Mouse (Mus musculus): Measurements from ENCODE around the gene Sbk3.
"Not testable (repeated sequence)": the region's sequence is repeated elsewhere in the genome, so short reads cannot be mapped to it uniquely, and the experiment has no call there.

Gene Sbk3

DNA sequence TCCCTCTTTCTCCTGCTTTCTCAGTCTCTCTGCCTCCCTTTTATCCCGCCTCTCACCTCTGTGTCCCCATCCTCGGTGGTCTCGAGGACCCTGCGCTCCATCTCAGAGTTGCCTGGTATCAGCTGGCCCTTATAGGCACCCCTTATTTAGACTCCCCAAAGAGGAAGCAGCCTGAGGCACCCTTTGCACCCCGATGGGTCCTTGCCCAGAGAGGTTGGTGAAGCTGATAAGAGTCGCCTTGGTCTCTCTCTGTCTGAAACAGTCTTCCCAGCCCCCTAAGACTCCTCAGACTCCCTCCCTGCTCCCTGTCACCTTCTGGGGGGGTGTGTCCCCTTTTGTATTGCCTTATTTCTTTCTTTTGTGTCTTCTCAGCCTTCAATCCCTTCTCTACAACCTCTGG lies at the start of gene Sbk3:
Gene Sbk3, minus strand, starts transcription at position 101 of the 400 bp plus-strand sequence.
- DNase-seq (ENCODE audit: low read depth, low spot score) = no peak

DNA sequence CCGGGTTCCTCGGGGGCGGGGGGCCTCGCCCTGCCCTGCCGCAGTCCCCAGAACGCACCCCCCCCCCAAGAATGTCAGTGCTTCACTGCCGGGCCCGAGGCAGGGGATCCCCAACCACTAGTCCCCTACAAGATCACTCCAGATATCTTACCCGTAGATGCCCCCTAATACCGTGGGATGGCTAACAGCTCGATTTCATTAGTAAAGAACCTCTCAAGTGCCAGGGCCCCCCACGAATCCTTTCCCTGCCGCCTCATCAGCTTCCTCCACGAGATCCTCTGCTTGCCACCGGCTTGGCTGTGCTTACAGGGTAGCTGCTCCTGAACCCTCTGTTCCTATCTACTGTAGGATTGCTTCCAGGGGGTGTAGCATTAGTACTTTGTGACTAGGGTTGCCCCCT lies 49.7 kb upstream of the Sbk3 start:
- no peak for DNase-seq (ENCODE audit: low read depth, low spot score)

DNA sequence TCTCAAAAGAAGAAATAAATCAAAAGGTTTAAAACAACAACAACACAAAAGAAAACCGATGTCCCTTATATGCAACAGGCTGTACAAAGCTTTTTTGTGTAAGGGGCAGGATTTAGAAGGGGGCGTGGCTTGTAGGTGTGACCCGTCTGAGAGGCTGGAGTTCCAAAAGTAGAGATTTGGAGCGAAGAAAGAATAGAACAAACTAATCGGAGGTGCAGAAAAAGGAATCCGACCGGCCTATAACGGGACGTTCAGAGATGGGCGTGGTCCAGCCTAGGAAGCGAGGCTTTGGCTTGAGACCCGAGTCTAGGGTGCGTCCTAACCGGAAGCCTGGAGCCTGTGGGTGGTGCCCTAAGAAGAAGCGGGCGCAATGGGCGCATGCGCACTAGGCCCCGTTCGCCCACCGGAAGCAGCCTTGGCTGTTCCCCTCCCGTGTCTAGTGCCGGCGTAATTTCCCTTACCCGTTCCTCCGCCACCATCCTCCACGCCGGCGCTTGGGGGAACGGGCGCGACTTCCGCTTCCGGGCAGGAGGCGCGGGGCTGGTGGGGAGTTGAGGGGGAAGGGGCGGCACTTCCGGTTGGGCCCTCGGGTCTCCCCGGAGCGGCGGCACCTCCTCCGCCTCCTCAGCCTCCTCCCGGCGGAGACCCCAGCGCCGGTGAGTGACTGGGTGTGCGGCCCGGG lies 49.2 kb upstream of the Sbk3 start, which contains the start of the genes Zfp865 and Ccdc106:
Gene Zfp865, plus strand, starts transcription at position 377 of the 682 bp plus-strand sequence.
Gene Ccdc106, plus strand, starts transcription at position 554 of the 682 bp plus-strand sequence.
- peak; percentile 99 for DNase-seq (ENCODE audit: low read depth, low spot score)

DNA sequence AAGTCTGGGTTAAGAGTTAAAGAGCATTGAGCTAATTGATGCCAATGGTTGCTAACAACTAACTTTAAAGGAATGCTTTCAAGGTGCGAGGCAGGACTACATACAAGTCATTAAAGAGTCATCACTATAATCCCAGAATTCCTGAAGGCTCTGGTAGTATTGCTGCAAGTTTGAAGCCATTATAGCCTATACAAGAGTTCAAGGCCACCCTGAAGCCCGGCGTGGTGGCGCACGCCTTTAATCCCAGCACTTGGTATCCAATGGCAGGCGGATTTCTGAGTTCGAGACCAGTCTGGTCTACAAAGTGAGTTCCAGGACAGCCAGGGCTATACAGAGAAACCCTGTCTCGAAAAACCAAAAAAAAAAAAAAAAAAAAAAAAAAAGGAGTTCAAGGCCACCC lies 48.6 kb upstream of the Sbk3 start:
- not testable (repeated sequence) for DNase-seq (ENCODE audit: low read depth, low spot score)

DNA sequence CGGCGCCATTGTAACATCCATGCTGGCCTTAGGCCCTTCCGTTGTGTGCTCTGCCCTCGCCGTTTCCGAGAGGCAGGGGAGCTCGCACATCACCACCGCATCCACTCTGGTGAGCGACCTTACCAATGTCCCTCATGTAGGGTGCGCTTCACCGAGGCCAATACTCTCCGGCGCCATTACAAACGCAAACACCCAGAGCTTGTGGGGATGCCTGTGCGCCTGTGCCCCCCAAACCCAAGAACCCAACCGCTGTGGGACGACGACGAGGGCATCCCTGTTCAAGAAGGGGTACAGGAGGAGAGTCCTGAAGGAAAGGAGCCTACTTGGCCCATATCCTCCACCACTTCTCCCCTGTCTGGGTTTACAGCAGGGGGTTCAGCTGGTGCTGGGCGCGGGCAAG lies 47.0 kb upstream of the Sbk3 start:
- no peak for DNase-seq (ENCODE audit: low read depth, low spot score)

DNA sequence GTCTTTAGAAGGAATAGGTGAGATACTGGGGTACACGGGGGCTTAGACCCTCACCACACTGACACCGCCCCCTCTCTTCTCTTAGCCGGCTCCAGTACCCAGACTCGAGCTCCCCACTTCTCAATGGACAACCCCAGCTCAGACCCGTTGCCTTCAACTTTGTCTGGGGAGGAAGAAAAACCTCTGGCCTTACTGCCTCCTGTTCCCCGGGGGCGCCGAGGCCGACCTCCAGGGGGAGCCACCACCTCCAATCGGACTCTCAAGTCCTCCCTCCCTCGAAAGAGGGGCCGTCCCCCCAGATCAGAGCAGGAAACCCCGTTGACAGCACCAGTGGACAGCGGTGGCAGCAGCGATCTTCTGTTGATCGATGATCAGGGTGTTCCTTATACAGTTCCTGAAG lies 46.4 kb upstream of the Sbk3 start:
- no peak for DNase-seq (ENCODE audit: low read depth, low spot score)

DNA sequence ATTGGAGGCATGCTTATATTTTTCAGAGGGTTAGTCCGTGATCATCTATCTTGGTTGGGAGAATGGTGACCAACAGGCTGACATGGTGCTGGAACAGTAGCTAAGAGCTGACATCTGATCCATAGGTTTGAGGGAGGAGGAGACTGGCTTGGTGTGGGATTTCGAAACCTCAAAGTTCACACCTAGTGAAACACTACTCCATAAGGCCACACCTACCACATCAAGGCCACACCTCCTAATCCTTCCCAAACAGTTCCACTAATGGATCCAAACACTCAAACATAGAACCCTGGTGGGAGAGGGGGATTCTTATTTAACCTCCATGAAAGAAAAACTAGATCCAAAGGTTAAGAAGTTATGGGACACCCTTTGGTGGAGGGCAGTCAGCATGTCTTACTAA lies 46.0 kb upstream of the Sbk3 start:
- no peak for DNase-seq (ENCODE audit: low read depth, low spot score)

DNA sequence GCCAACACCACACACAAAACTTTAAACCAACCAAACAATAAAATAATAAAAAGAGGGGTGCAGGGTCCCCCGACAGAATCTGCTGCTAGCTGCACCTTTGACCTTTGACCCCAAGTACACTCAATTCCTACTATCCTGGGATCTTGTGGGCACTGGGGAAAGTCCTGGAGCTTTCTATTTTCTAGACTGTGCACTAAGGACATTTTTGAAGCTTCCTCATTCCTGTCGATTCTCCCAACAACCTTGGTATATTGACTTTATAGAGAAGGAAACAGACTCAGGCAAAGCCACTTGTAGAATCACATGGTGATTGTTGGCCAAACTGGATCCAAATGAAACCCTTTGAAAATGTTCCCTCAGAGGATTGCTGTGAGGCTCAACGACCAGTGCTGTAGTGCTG lies 45.1 kb upstream of the Sbk3 start:
- DNase-seq (ENCODE audit: low read depth, low spot score) = no peak

DNA sequence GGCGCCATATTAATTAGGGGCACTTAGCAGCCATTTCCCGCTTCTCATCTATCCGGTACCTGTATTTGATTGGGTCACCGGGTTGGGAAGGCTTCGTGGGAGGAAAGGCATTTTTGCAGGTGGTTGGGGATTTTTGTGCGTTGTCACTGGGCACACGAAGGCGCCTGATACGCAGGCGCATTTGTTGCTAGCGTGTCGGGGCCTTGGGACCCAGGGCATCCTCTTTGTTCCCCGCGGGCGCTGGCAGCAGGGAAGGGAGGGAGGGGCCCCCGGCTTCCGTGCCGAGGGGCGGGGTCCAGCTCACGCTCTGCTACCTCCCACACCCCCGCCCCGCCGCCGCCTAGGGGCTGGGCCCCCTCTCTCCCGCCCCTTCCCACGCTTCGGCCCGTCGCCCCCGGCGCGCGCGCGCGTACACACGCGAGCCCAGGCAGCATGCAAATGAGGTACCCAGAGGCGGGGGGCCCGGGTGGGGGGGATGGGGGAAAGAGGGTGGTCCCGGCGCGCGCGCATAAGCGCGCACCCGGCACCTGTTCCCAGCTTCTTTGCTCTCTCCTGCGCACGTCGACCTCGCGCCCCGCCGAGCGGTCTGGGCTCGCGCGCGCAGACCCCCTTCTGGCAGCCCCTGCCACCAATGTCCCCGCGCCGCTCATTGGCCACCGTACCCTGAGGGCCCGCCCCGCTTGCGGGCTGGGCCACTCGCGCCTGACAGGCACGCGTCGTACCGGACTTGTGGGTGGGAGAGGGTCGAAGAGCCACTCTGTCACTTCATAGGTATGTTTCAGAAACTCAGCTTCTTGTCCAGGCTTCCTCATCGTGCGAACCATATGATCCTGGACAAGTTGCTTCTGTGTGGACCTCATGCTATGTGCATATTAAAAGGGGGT lies 44.4 kb upstream of the Sbk3 start, which contains the start of gene Gm44973:
Gene Gm44973, plus strand, starts transcription at position 379 of the 884 bp plus-strand sequence.
- DNase-seq (ENCODE audit: low read depth, low spot score) = peak; percentile 94

DNA sequence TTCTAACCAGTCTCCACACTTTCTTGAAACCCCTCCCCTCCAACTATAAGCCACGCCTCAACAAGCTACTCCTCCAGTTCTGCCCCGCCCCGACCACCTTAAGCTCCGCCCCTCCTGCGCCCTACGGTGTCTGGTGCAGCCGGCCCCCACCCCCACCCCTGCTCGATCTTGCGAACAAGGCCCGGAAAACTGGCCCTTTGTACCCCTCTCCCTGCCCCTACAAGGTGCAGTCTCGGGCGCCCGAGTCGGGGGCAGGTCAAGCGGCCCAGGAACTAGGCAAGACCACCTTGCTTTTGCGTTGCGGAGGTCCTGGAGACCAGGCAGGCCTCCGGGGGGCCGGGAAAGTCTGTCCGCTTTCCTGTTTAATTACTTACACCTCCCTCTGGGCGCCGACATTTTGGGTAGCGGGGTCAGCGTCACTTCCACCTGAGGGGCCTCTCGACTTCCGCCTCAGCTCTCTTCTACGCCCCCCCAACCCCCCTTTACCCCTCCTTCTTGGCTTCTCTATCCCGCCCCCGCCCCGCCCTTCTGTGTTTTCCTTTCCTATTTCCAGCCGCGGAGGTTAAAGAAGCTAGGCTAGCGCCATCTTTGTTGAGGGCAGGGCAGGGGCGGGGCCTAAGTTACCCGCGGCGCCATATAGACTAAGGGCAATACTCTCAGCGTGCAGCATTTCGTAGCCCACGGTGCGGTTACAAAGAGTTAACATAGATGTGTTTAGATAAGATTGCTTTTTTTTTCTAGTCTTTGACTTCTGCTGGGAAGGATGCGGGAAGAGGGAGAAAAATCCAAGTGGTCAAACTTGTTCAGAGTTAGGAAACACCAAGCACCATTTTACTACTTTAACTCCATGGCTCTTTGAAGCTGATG lies 43.5 kb upstream of the Sbk3 start, which contains the start of the genes Zfp524 and Fiz1:
Gene Zfp524, plus strand, starts transcription at position 165 of the 867 bp plus-strand sequence.
Gene Fiz1, minus strand, starts transcription at position 447 of the 867 bp plus-strand sequence.
- DNase-seq (ENCODE audit: low read depth, low spot score) = peak; percentile 98

DNA sequence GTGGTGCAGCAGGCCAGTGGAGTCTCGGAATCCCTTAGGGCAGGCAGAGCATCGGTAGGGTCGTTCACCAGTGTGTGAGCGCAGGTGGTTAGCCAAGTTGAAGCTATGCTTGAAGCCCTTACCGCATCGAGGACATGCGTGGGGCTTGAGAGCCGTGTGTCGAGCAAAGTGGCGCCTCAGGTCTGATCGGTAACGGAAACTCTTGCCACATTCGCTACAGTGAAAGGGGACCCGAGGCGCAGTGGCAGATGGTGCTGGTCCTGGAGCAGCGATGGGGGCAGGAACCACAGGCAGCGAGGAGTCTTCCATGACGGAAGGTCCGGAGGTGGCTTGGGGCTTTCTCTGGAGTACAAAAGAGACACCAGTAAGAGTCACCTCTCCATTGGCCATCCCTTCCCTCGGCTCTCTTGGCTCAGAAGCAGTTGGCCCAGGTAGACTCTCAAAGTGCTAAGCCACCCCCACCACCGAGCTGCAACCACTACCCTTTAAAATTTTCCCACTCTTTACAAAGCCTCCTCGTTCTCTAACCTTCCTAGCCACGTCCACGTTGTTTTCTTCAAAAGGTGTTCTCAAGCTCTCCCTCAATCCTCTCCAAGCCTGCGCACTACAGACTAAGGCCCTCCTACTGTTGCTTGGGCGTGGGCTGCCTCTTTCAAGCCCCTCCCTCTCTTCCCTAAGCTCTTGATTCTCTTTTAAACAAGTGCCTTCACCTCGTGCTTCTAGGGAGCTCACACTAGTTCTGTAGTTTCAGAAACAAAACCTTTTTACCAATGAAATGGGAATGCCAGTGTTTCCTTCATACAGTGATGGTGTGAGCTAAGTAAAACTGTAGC lies 41.9 kb upstream of the Sbk3 start:
- no peak for DNase-seq (ENCODE audit: low read depth, low spot score)

DNA sequence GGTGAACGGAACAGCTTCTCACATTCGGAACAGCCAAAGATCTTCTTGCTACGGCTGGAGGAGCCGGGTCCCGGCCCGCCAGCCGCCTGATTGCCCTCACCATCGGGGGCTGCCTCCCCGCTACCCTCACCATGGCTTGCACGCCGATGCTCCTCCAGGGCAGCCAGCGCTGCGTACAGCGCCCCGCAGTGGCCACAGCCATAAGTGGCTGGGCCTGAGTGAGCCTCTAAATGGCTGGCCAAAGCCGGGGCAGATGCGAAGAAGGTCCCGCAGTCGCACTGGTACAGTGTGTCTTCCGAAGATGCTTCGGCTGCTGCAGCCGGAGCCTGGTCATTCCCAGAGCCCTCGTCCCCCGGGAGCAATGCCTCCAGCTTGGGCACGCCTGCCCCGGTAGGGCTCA lies 37.3 kb upstream of the Sbk3 start:
- no peak for DNase-seq (ENCODE audit: low read depth, low spot score)

DNA sequence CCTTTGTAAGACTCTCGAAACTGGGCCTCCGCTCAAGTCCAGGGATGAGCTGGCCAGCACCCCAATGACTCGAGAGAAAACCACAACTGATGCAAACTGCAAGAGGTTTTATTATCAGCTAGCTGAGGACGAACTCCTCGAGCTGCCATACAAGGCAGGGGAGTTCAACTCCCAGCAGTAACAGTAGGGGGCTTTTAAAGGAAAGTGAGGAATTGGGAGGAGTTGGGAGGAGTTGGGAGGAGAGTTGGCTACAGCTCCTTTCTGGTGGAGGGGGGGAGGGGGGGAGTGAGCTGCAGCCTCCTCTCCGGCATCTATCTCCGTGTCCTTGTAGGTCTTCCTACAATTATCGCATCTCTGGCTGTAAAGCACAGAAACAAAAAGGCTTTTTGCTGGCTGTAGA lies 31.9 kb upstream of the Sbk3 start:
- DNase-seq (ENCODE audit: low read depth, low spot score) = not testable (repeated sequence)

DNA sequence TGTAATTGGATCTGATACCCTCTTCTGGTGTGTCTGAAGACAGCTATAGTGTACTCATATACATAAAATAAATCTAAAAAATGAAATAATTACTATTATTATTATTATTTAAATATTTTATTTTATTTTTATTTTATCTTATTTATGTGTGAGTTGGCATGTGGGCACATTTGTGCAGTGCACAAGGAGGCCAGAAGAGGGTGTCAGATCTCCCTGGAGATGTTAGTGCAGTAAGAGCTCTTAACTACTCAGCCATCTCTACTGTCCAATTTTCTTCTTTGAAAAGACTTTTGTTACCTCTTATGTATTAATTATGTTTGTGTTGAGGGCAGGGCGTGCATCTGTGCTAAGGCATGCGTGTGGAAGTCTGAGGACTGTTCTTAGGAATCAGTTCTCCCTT lies 28.9 kb upstream of the Sbk3 start:
- no peak for DNase-seq (ENCODE audit: low read depth, low spot score)

DNA sequence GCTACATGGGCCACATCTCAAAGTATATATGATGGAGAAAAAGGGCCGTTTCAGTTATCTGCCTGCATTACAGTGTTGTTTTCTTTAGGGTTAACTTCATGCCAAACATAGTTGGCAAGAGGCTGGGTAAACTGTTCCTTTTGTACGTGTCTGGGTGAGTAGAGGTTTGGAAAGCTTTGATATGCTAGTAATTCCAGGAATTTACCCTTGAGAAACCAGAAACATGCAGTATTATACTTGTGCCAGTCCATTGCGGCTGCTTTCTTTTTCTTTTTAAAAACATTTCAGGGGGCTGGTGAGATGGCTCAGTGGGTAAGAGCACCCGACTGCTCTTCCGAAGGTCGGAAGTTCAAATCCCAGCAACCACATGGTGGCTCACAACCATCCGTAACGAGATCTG lies 26.0 kb upstream of the Sbk3 start:
- DNase-seq (ENCODE audit: low read depth, low spot score) = no peak

DNA sequence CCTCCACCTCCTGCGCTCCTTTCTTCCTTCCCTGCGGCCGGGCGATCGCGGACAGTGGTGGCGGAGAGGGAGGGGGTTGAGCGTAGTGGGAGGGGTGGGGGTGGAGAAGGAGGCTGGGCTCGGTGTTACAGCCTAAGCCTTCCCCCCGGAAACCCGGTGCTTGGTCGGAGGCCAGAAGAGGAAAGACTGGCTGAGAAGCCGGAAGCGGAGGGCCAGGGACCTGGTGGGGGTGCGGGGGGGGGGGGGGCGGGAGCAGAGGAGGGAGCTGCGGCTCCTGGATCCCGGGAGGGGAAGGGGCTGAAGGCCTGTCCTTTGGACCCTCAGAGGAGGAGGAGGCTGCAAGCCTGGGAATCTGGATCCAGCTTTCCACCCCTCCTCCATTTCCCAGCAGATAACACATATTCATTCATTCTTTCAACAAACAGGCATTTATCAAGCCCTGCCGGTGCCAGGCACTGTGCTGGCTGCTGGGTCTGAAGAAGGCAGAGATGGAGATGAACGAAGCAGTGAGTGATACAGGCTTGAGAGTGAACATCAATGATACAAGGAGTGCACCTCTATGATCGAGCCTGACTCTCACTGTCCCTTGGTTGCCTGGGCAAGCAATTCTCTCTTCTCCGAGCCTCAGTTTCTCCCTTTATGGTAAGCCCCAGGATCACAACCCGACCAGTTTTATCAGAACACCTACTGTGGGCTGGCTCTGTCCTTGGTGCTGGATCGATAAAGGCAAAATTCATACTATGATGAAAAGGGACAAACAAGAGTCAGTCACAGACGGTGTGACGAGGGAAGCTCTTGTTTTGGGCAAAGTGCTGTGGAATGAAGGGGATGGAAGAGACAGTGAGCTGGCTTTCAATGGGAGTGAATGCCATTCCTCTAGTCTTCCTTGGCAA lies 25.3 kb upstream of the Sbk3 start, which contains the start of gene Zfp579:
Gene Zfp579, minus strand, starts transcription at position 156 of the 893 bp plus-strand sequence.
- DNase-seq (ENCODE audit: low read depth, low spot score) = peak; percentile 91

DNA sequence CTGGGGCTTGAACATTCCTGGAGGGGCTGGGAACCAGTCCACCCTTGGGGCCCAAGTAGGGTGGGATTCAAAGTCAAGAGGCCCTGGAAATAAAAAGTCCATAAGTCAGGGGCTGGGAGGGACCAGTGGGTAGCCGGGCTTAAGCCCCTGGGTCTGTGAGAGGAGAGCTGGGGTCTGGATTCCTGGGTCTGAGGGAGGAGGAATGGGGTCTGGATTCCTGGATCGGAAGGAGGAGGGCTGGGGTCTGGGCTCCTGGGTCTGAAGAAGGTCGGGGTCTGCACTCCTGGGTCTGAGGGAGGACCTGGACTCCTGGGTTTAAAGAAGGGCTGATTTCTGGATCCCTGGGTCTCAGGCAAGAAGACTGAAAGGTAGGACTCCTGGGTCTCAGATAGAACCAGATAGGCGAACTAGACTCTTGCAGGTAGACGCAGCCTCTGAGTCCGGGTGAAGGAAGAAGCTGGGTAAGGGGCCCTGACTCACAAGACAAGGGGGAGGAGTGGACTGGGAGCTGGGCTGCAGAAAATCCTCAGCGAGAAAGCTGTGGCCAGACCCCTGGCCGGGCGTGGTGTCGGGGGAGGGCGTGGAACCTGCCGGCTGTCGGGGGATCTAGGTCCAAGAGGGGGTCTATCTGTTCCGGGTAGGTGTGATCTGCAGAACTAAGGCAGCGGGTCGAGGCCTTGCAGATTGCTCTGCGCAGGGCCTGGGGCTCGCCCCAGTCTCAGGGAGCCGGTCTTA lies 24.5 kb upstream of the Sbk3 start:
- peak; percentile 24 for DNase-seq (ENCODE audit: low read depth, low spot score)

DNA sequence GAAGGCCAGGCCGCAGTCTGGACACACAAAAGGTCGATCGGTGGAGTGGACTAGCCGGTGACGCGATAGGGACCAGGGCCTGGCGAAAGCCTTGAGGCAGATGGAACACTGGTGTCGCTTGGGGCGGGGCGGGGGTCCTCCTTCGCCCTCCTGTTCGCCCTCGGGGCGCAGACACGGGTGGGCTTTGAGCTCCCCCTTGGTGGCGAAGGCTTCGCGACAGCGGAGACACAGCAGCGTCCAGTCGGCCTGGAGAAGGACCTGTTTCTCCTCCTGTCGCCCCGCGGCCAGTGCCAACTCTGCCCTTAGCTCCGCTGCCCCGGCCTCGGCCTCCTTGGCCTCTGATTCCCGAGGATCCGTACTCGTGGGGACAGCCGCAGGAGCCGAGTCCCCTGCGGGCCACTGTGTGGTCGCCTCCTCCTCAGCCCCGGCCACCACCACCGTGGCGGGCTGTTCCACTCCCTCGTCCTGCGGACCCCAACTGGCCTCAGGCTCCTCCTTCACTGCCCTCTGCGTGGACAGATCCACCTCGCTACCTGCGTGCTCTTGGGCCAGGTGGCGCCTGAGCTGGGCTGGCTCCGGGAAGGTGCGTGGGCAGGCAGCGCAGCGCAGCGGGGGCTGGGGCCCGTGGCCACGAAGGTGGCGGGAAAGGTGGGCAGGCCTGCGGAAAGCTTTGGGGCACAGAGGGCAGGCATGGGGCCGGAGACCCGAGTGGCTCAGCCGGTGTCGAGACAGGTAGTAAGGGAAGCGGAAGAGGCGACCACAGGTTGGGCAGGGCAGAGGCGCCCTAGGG lies 23.2 kb upstream of the Sbk3 start:
- DNase-seq (ENCODE audit: low read depth, low spot score) = no peak
